Mouse (Mus musculus) liver, postnatal 0 days (tissue): Measurements from ENCODE around the gene Fbxl18. TPM values are rescaled to one million over a fixed set of nuclear protein-coding genes. Genes with fewer than 3 reads are reported as not detected.

Source experiments
- ATAC-seq: fragments of 200-750 bp; cut with Nextera tagmentation; 2 replicates; pipeline ENCODE4 v1.8.0; 2017; ENCODE audit warnings: mild to moderate bottlenecking, moderate library complexity
- DNase-seq: peaks from one replicate; pipeline ENCODE4 v3.0.0-alpha.2; 2016
- H3K27ac ChIP-seq: fragments of 300-500 bp; sonication (generic); 2 replicates; pipeline ENCODE4 v1.5.1; 2014; ENCODE audit warnings: antibody characterized with exemption, moderate library complexity, mild to moderate bottlenecking, low read depth
- H3K27me3 ChIP-seq: fragments of 300-500 bp; sonication (generic); 2 replicates; pipeline ENCODE4 v1.6.1; 2014; ENCODE audit warnings: low read length, control low read depth, mixed read lengths; ENCODE audit not compliant: insufficient read depth
- H3K36me3 ChIP-seq: fragments of 300-500 bp; sonication (generic); replicated peaks from 2 replicates; pipeline ENCODE4 v1.6.1; 2014; ENCODE audit warnings: mild to moderate bottlenecking, control low read depth, low read length, moderate library complexity, mixed read lengths; ENCODE audit not compliant: insufficient read depth
- H3K4me1 ChIP-seq: fragments of 300-500 bp; sonication (generic); 2 replicates; pipeline ENCODE4 v1.6.1; 2014; ENCODE audit warnings: antibody characterized with exemption, mild to moderate bottlenecking, control low read depth; ENCODE audit not compliant: insufficient read depth
- H3K4me2 ChIP-seq: fragments of 300-500 bp; sonication (generic); 2 replicates; pipeline ENCODE4 v1.6.1; 2014; ENCODE audit warnings: low read depth, mild to moderate bottlenecking, low read length, moderate library complexity, mixed read lengths
- H3K4me3 ChIP-seq: fragments of 300-500 bp; sonication (generic); 2 replicates; pipeline ENCODE4 v1.5.1; 2014; ENCODE audit warnings: low read depth, low read length
- H3K9ac ChIP-seq: fragments of 300-500 bp; sonication (generic); replicated peaks from 2 replicates; pipeline ENCODE4 v1.6.1; 2014; ENCODE audit warnings: mild to moderate bottlenecking, moderate library complexity
- H3K9me3 ChIP-seq: fragments of 300-500 bp; sonication (generic); 2 replicates; pipeline ENCODE4 v1.6.1; 2016; ENCODE audit warnings: mild to moderate bottlenecking, control low read depth, low read length, mixed read lengths
- CTCF ChIP-seq: sonication (generic); IDR thresholded peaks from 2 replicates; pipeline ENCODE4 v1.5.1; 2016; ENCODE audit warnings: antibody characterized with exemption, low read depth
- EP300 ChIP-seq: IDR thresholded peaks from 2 replicates; pipeline ENCODE4 v1.6.1; 2016; ENCODE audit warnings: antibody characterized with exemption, low read depth, mild to moderate bottlenecking
- WGBS: fragments of 180-500 bp; shearing (Covaris S2); extraction: QIAGEN DNeasy Blood & Tissue Kit; methylation state at CpG from one replicate; pipeline ENCODE4 v1.1.7; 2014; ENCODE audit not compliant: insufficient replicate concordance; 5-methylcytosine and 5-hydroxymethylcytosine counted together
- polyA plus RNA-seq: library from polyadenylated mRNA; unstranded; fragments of >200 nt; fragmentation: Nextera tagmentation; extraction: Ambion mirVana; gene quantifications from 2 replicates; pipeline ENCODE4 v1.2.1, GENCODE M21; 2015

Gene Fbxl18
- polyA plus RNA-seq: 1.8 and 3.2 TPM in 2 replicates

DNA sequence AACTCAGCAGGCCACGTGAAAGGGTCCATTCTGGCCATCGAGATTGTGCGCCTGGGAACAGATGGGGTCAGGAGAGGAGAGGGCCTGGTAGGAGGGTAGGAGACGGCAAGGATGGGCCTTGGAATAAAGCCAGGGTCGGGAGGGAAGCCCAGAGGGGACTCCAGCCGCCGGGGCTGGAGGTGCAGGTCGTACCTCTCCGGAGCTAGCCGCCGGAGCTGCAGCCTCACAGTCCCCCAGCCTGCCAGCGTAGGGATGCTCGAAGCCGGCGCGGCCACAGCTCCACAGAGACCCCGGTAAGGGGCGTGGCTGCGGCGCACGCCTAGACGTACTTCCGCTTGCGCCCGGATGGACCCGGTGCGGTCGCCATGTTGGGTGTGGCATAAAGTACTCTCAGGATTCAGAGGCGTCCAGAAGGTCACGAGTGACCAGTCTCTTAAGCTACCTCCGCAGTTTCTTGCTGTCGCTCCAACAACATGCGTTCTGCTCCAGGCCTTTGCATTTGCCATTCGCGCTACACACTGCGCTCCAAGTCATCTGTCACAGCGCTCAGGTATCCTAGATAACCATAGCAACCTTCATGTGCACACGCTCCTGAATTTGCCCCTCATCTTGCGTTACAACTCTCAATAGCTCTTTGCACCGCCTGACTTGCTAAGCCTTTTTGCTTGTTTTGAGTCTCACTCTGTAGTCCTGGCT lies at the start of gene Fbxl18:
Fbxl18 (minus strand) TSS at position 504 of the 696 bp plus-strand sequence.
- Histone ChIP-seq H3K4me1 (peaks cover 15% of the 10 kb centered on the region), H3K4me3 (peak within 1 kb of the TSS; percentile 84), H3K27ac (peak within 1 kb of the TSS; percentile 68), H3K9ac (peak within 1 kb of the TSS; percentile 79), H3K9me3 (no peaks in the 10 kb centered on the region), H3K27me3 (no peaks in the 10 kb centered on the region), H3K4me2 (peak within 1 kb of the TSS; percentile 97), H3K36me3 (no peaks in the 10 kb centered on the region; the same call in none of the 2 replicates)
- no peak for TF ChIP-seq CTCF
- TF ChIP-seq EP300: no peak
- DNase-seq (peak; percentile 93), ATAC-seq (peak; percentile 93)
- 0% methylated on average over 39 of the region's 40 CpGs for WGBS

- WGBS: 56% methylated on average over 2 of the region's 2 CpGs
- H3K4me3 ChIP-seq: no peak overlapping the region
- no peaks in the 10 kb centered on the region for H3K36me3 ChIP-seq
- H3K27me3 ChIP-seq: no peaks in the 10 kb centered on the region
- ATAC-seq (no peak), DNase-seq (no peak)
- H3K9me3 ChIP-seq: no peaks in the 10 kb centered on the region
- no peak overlapping the region for H3K27ac ChIP-seq
- TF ChIP-seq EP300 (no peak), CTCF (peak; percentile 56)
- no peak overlapping the region for H3K4me2 ChIP-seq
- H3K9ac ChIP-seq: no peak overlapping the region
- H3K4me1 ChIP-seq: peaks cover 21% of the 10 kb centered on the region
Observed at GRCm38 (mm10) chr5:142940393-142940792, 45.2 kb upstream of the Fbxl18 start.

DNA sequence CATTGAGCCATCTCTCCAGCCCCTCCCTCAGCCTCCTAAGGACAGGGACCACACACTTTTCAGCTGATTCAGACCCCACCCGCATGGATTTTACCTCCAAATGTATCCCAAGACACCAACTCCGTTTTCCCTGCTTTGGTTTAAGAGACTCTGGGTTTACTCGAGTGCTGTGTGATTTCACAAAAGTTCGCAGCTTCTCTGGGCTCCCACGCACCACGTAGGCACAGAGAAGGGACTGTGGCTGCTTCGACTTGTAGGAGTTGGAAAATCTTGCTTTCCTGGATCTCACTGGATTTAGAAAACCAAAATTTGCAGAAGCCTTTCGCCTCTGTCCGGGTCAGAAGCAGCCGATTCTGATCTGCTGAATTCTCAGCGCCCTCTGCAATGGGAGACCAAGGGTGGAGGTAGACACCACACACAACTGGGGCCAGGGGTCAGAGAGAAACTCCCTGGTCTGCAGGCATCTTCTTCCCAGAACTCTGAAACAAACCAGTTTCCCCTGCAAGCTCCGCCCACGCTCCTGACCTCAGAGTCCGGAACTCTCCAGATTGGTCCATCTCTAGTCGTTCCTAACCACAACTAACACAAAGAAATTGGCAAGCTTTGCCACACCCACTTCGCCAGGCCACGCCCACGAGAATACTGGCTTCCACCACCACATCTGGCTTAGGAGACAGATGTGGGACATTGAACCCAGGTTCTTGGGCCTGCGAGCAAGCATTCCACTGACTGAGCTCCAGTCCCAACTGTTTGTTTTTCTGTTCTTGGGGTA lies 42.9 kb upstream of the Fbxl18 start:
- Histone ChIP-seq H3K36me3 (no peaks in the 10 kb centered on the region), H3K4me1 (peaks cover 21% of the 10 kb centered on the region), H3K9ac (no peak overlapping the region), H3K4me3 (no peak overlapping the region), H3K27me3 (no peaks in the 10 kb centered on the region), H3K27ac (no peak overlapping the region), H3K9me3 (no peaks in the 10 kb centered on the region), H3K4me2 (peak overlapping the region; percentile 27)
- WGBS: 32% methylated on average over 19 of the region's 19 CpGs
- peak; percentile 14; the same call in 1 of the 2 replicates for ATAC-seq
- TF ChIP-seq CTCF: no peak
- no peak for TF ChIP-seq EP300
- DNase-seq: peak; percentile 74

DNA sequence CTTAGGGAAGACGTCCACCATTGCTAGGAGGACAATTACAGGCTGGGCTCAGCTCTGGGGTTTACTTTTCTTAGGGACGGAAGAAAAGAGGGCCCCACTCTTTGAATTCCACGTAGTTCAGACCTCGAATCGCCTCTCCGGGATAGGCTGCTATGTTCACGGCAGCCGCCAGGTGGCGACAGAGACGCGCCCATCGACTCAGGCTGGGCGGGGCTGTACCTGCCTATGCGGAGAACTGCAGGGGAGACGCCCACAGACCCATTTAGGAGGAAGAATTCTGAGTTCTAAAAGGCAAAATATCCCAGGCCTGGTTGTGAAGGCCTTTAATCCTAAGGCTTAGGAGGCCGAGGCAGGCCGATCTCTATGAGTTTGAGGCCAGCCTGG lies 41.1 kb upstream of the Fbxl18 start:
- TF ChIP-seq CTCF: peak; percentile 99
- no peak for TF ChIP-seq EP300
- peak overlapping the region; percentile 55; the same call in 1 of the 2 replicates for H3K9ac ChIP-seq

GRCm38 (mm10) chr5:142935642-142936335 lies 40.6 kb upstream of the Fbxl18 start:
- no peaks in the 10 kb centered on the region for H3K27me3 ChIP-seq
- ATAC-seq (peak; percentile 63), DNase-seq (peak; percentile 82)
- H3K36me3 ChIP-seq: no peaks in the 10 kb centered on the region
- H3K4me3 ChIP-seq: peak overlapping the region; percentile 28
- peaks cover 29% of the 10 kb centered on the region for H3K4me1 ChIP-seq
- peak; percentile 72 for TF ChIP-seq CTCF
- TF ChIP-seq EP300: no peak
- H3K9ac ChIP-seq: peak overlapping the region; percentile 55; the same call in 1 of the 2 replicates
- WGBS: 34% methylated on average over 13 of the region's 13 CpGs
- H3K9me3 ChIP-seq: no peaks in the 10 kb centered on the region
- H3K4me2 ChIP-seq: peak overlapping the region; percentile 71
- H3K27ac ChIP-seq: peak overlapping the region; percentile 61

More for the DNA sequence above, 41.1 kb upstream of the Fbxl18 start:
- 4% methylated on average over 17 of the region's 17 CpGs for WGBS
- ATAC-seq: peak; percentile 53
- Histone ChIP-seq H3K27ac (peak overlapping the region; percentile 61), H3K4me2 (peak overlapping the region; percentile 71), H3K4me1 (peaks cover 29% of the 10 kb centered on the region), H3K36me3 (no peaks in the 10 kb centered on the region), H3K27me3 (no peaks in the 10 kb centered on the region), H3K9me3 (no peaks in the 10 kb centered on the region), H3K4me3 (peak overlapping the region; percentile 28)
- peak; percentile 91 for DNase-seq

DNA sequence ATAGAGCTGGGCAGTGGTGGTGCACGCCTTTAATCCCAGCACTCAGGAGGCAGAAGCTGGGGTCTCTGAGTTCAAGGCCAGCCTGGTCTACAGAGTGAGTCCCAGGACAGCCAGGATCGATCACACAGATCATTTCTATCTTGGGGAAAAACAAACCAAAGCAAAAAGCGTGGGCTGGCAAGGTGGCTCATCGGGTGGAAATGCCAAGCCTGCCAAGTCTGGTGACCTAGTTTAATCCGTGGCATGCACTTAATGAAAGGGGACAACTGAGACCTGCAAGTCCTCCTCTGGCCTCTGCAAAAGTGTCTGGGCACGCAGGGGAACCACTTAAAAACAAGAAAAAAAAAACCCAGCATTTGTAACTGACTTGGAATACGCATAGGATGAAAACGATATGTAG lies 37.5 kb upstream of the Fbxl18 start:
- DNase-seq (no peak), ATAC-seq (no peak)
- Histone ChIP-seq H3K4me1 (peaks cover 30% of the 10 kb centered on the region), H3K27ac (0 out of 2 replicates have a peak overlapping the region, but pooled peaks have one; percentile 61), H3K9ac (no peak overlapping the region), H3K9me3 (no peaks in the 10 kb centered on the region), H3K4me2 (no peak overlapping the region), H3K4me3 (no peak overlapping the region; the same call in 1 of the 2 replicates), H3K27me3 (no peaks in the 10 kb centered on the region), H3K36me3 (no peaks in the 10 kb centered on the region)
- 71% methylated on average over 8 of the region's 8 CpGs for WGBS
- TF ChIP-seq CTCF: no peak
- TF ChIP-seq EP300: no peak
